Comparison of ENCODE assay signal across 8 mouse cellular contexts in genomic region chr2:167659177-167659846, GRCm38 (mm10). TPM values are rescaled to one million over a fixed set of nuclear protein-coding genes. Genes with fewer than 3 reads are reported as not detected.
A peak's percentile ranks its signal among the peaks of the same experiment; 100 is the strongest.
DNase-seq lines count a peak whose midpoint lies in the region; ATAC-seq and TF ChIP-seq lines count a peak whose summit lies in the region.
"Had no signal": no experiment of that assay in that cellular context is flagged by ENCODE, and none has a peak within 500 bp of the region (broad histone marks: within the 10 kb centered on the region; RNA-seq: fewer than 3 reads in every experiment).

No protein-coding gene starts in this region.

- DNase-seq in layer of hippocampus, adult 2 months (ENCODE audit: low spot score in 2 of 2): no peak
- DNase-seq in layer of hippocampus, postnatal 25 days (ENCODE audit: extremely low spot score in 1 of 2, low spot score in 1 of 2): no peak
- no peak for DNase-seq in kidney, postnatal 0 days (ENCODE audit: low spot score)
- no peak for DNase-seq in cerebellum, adult 11-12 months
- DNase-seq in adrenal gland, postnatal 10 days: no peak

- no peaks in the 10 kb centered on the region for H3K27me3 ChIP-seq in embryonic facial prominence, embryonic 15.5 days
- no peaks in the 10 kb centered on the region for H3K27me3 ChIP-seq in kidney, postnatal 0 days (ENCODE audit: insufficient read depth, low read length)
- H3K27me3 ChIP-seq in neural tube, embryonic 12.5 days (replicated peaks): peaks cover 6% of the 10 kb centered on the region; the same call in 1 of the 2 replicates

- peak overlapping the region; percentile 75 for H3K4me2 ChIP-seq in embryonic facial prominence, embryonic 15.5 days (replicated peaks)
- peak overlapping the region; percentile 78 for H3K4me2 ChIP-seq in kidney, postnatal 0 days (ENCODE audit: low read length)
- peak overlapping the region; percentile 94 for H3K4me2 ChIP-seq in neural tube, embryonic 12.5 days (replicated peaks)

- H3K4me3 ChIP-seq in layer of hippocampus, adult 2 months: peak overlapping the region; percentile 94
- peak overlapping the region; percentile 68 for H3K4me3 ChIP-seq in embryonic facial prominence, embryonic 15.5 days (replicated peaks)
- H3K4me3 ChIP-seq in kidney, postnatal 0 days (replicated peaks; ENCODE audit: low read depth, low read length): peak overlapping the region; percentile 89
- no peak overlapping the region for H3K4me3 ChIP-seq in neural tube, embryonic 12.5 days

- peak overlapping the region; percentile 93 for H3K27ac ChIP-seq in layer of hippocampus, adult 2 months
- H3K27ac ChIP-seq in embryonic facial prominence, embryonic 15.5 days (replicated peaks): peak overlapping the region; percentile 29; the same call in 1 of the 2 replicates
- peak overlapping the region; percentile 68 for H3K27ac ChIP-seq in kidney, postnatal 0 days
- no peak overlapping the region for H3K27ac ChIP-seq in neural tube, embryonic 12.5 days

- H3K36me3 ChIP-seq in embryonic facial prominence, embryonic 15.5 days: peaks cover 1% of the 10 kb centered on the region; the same call in 1 of the 2 replicates
- no peaks in the 10 kb centered on the region for H3K36me3 ChIP-seq in kidney, postnatal 0 days (ENCODE audit: insufficient read depth, low read length)
- H3K36me3 ChIP-seq in neural tube, embryonic 12.5 days: peaks cover 7% of the 10 kb centered on the region

- TF ChIP-seq CTCF in layer of hippocampus, adult 2 months (conservative IDR thresholded peaks at IDR 0.05): no peak
- no peak for TF ChIP-seq CTCF in kidney, postnatal 0 days (IDR thresholded peaks at IDR 0.05; ENCODE audit: low read depth)

- 50% methylated on average over 10 of the region's 10 CpGs for WGBS in embryonic facial prominence, embryonic 15.5 days
- 62% methylated on average over 10 of the region's 10 CpGs for WGBS in kidney, postnatal 0 days
- 78% methylated on average over 10 of the region's 10 CpGs for WGBS in neural tube, embryonic 12.5 days

- H3K9me3 ChIP-seq in embryonic facial prominence, embryonic 15.5 days (replicated peaks): no peaks in the 10 kb centered on the region
- H3K9me3 ChIP-seq in kidney, postnatal 0 days (replicated peaks; ENCODE audit: low read length): no peaks in the 10 kb centered on the region
- H3K9me3 ChIP-seq in neural tube, embryonic 12.5 days: no peaks in the 10 kb centered on the region

- peaks cover 47% of the 10 kb centered on the region for H3K4me1 ChIP-seq in embryonic facial prominence, embryonic 15.5 days
- peaks cover 23% of the 10 kb centered on the region for H3K4me1 ChIP-seq in kidney, postnatal 0 days (replicated peaks; ENCODE audit: insufficient read depth, low read length)
- H3K4me1 ChIP-seq in neural tube, embryonic 12.5 days: peaks cover 33% of the 10 kb centered on the region

- peak overlapping the region; percentile 15; the same call in 1 of the 2 replicates for H3K9ac ChIP-seq in embryonic facial prominence, embryonic 15.5 days
- H3K9ac ChIP-seq in kidney, postnatal 0 days (ENCODE audit: low read depth, low read length): peak overlapping the region; percentile 92; the same call in 1 of the 2 replicates
- H3K9ac ChIP-seq in neural tube, embryonic 12.5 days: peak overlapping the region; percentile 83; the same call in 1 of the 2 replicates

- no peak for ATAC-seq in embryonic facial prominence, embryonic 15.5 days (ENCODE audit: insufficient number of reproducible peaks, low FRiP score, low TSS enrichment, low read depth)
- ATAC-seq in kidney, postnatal 0 days (replicated peaks; ENCODE audit: low FRiP score, low read depth): no peak
- ATAC-seq in neural tube, embryonic 12.5 days (ENCODE audit: low FRiP score, low read depth): no peak

RNA-seq across cellular contexts. Expression of gene Gm20431, which starts 2.0 kb away (rescaled TPM):
- total RNA-seq in layer of hippocampus, adult 2 months (2021): 10 to 100 TPM; 36.5 to 44.2 TPM
- total RNA-seq in layer of hippocampus, postnatal 25 days (2021): 10 to 100 TPM; 51.0 to 51.3 TPM
- polyA plus RNA-seq in embryonic facial prominence, embryonic 15.5 days (2015; fragmentation: Nextera tagmentation; extraction: Ambion mirVana): 6.1 and 10.0 TPM in 2 replicates
- polyA plus RNA-seq in kidney, postnatal 0 days (2015; fragmentation: Nextera tagmentation; extraction: Ambion mirVana): 11.2 and 12.6 TPM in 2 replicates
- 11.7 and 12.8 TPM in 2 replicates for polyA plus RNA-seq in neural tube, embryonic 12.5 days (2016; fragmentation: Nextera tagmentation; extraction: Ambion mirVana)
- 10 to 100 TPM; 16.4 to 17.5 TPM for total RNA-seq in adrenal gland, postnatal 10 days (2021)
- polyA plus RNA-seq: large intestine, adult 2 months had no signal

RNA-seq across cellular contexts. Expression of gene Ube2v1, which starts 27.4 kb away (rescaled TPM):
- total RNA-seq in layer of hippocampus, adult 2 months (2021): 100 to 1,000 TPM; 216 to 232 TPM
- 100 to 1,000 TPM; 213 to 235 TPM for total RNA-seq in layer of hippocampus, postnatal 25 days (2021)
- polyA plus RNA-seq in embryonic facial prominence, embryonic 15.5 days (2015; fragmentation: Nextera tagmentation; extraction: Ambion mirVana): 292 and 294 TPM in 2 replicates
- polyA plus RNA-seq in kidney, postnatal 0 days (2015; fragmentation: Nextera tagmentation; extraction: Ambion mirVana): 256 and 262 TPM in 2 replicates
- polyA plus RNA-seq in neural tube, embryonic 12.5 days (2016; fragmentation: Nextera tagmentation; extraction: Ambion mirVana): 315 and 326 TPM in 2 replicates
- 100 to 1,000 TPM; 159 to 162 TPM for total RNA-seq in adrenal gland, postnatal 10 days (2021)

RNA-seq across cellular contexts. Expression of gene Cebpb, which starts 29.4 kb away (rescaled TPM):
- 10 to 100 TPM; 25.8 to 32.0 TPM for total RNA-seq in layer of hippocampus, adult 2 months (2021)
- 10 to 100 TPM; 32.4 to 32.8 TPM for total RNA-seq in layer of hippocampus, postnatal 25 days (2021)
- 41.9 and 42.0 TPM in 2 replicates for polyA plus RNA-seq in embryonic facial prominence, embryonic 15.5 days (2015; fragmentation: Nextera tagmentation; extraction: Ambion mirVana)
- 13.0 and 22.2 TPM in 2 replicates for polyA plus RNA-seq in kidney, postnatal 0 days (2015; fragmentation: Nextera tagmentation; extraction: Ambion mirVana)
- 3.4 and 3.6 TPM in 2 replicates for polyA plus RNA-seq in neural tube, embryonic 12.5 days (2016; fragmentation: Nextera tagmentation; extraction: Ambion mirVana)
- total RNA-seq in adrenal gland, postnatal 10 days (2021): 100 to 1,000 TPM; 269 to 439 TPM

RNA-seq across cellular contexts. Expression of gene Tmem189, which starts 30.3 kb away (rescaled TPM):
- 10 to 100 TPM; 43.6 to 46.9 TPM for total RNA-seq in layer of hippocampus, adult 2 months (2021)
- total RNA-seq in layer of hippocampus, postnatal 25 days (2021): 10 to 100 TPM; 57.3 to 60.3 TPM
- polyA plus RNA-seq in embryonic facial prominence, embryonic 15.5 days (2015; fragmentation: Nextera tagmentation; extraction: Ambion mirVana): 43.7 and 44.3 TPM in 2 replicates
- 64.6 and 65.2 TPM in 2 replicates for polyA plus RNA-seq in kidney, postnatal 0 days (2015; fragmentation: Nextera tagmentation; extraction: Ambion mirVana)
- polyA plus RNA-seq in neural tube, embryonic 12.5 days (2016; fragmentation: Nextera tagmentation; extraction: Ambion mirVana): 42.0 and 45.2 TPM in 2 replicates
- 10 to 100 TPM; 31.2 to 33.5 TPM for total RNA-seq in adrenal gland, postnatal 10 days (2021)

Comparison
In these comparisons a context has a peak if more than half of its experiments do, and no peak if none do; other contexts are left out.
1. H3K9ac ChIP-seq: peak in every context shown above with its lines; median percentile 92 in kidney, postnatal 0 days; 83 in neural tube, embryonic 12.5 days; 15 in embryonic facial prominence, embryonic 15.5 days.
2. RNA of gene Cebpb, which starts 29.4 kb away (total RNA-seq): 269 to 439 TPM in adrenal gland, postnatal 10 days; 32.4 to 32.8 TPM in layer of hippocampus, postnatal 25 days and 25.8 to 32.0 TPM in layer of hippocampus, adult 2 months; every median in the first group is over 4 times any median in the second.
3. Peak in every context shown above with its lines, with median percentiles within 50 percentile points of each other: H3K4me2 ChIP-seq.